Mouse (Mus musculus): ENCODE data around the gene Rab43. TPM values are rescaled to one million over a fixed set of nuclear protein-coding genes. Genes with fewer than 3 reads are reported as not detected.

The Rab43 gene
- polyA plus RNA-seq, 1 experiment: not detected

DNA sequence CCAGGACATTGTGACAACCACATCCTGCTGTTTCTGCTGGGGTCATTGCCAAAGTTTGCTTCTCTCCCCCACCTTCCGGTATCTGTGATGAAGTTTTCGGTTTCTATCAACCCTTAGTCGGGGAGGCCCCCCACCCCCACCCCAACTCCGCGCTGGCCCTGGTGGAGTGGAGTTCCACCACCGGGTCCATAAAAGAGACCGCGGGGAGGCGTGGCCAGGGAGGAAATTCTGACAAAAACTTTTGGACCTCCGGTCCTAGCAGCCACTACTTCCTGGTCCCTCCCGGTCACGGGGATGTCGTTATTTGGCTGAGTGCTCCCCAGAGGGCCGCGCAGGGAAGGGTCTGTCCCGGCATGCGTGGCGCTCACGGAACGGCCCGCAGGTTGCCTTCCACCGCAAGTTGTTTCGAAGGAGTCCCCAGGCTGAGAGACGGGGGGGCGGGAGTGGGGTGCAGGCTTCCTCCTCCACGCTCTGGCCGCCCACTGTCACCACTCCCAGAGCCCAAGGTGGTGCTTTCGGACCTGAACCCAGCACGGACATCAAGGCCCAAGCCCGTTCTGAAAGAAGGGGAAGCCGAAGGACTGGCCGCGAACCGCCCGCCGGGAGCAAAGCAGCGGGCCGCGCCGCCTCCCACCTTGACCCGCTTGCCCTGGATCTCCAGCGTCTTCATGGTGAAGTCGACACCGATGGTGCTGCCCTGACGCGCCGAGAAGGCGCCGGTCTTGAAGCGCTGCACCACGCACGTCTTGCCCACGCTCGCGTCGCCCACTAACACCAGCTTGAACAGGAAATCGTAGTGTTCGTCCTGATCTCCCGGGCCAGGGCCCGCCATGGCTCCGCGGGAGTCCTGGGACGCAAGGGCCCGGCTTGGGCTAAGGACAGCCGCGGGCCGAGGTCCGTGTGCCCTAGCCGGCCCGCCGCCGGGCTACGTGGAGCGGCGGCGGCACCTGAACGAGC lies 973 bp downstream of the Rab43 start:
- H3K4me3 ChIP-seq (ENCODE audit: insufficient read depth, low read depth, low read length): peak overlapping the region; percentile 77
- peak overlapping the region; percentile 44; the same call in 1 of the 2 replicates for H3K27ac ChIP-seq (ENCODE audit: insufficient read depth, low read depth, low read length)
- peaks cover 19% of the 10 kb centered on the region for H3K4me1 ChIP-seq (ENCODE audit: control insufficient read depth, insufficient read depth, low read length)
- TF ChIP-seq CTCF (IDR thresholded peaks at IDR 0.05; ENCODE audit: insufficient read depth, low read depth, low read length) (no peak), POLR2A (IDR thresholded peaks at IDR 0.05; ENCODE audit: insufficient read depth, low read depth, low read length) (no peak)
- under 1% methylated on average over 76 of the region's 77 CpGs for WGBS

DNA sequence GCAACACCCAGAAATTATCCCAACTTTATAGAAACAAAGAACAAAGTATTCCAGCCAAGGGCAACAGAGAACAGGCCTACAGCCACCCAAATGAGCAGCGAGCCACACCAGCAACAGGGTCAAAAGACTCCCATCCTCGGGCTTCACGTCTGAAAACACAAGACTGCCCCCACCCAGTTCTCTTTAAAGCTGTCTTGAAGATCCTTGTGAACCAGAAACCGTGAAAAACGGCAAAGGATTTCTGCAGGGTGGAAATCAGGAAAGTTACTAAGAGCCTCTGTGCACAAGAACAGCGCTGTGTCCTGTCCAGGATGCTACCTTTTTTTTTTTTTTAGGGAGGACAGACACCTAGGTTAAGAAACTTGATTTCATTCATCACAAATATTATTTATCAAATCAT lies 1.7 kb downstream of the Rab43 start:
- Histone ChIP-seq H3K4me1 (ENCODE audit: control insufficient read depth, insufficient read depth, low read length) (peaks cover 19% of the 10 kb centered on the region), H3K4me3 (ENCODE audit: insufficient read depth, low read depth, low read length) (peak overlapping the region; percentile 77), H3K27ac (ENCODE audit: insufficient read depth, low read depth, low read length) (no peak overlapping the region)
- no peak for TF ChIP-seq POLR2A (IDR thresholded peaks at IDR 0.05; ENCODE audit: insufficient read depth, low read depth, low read length)
- TF ChIP-seq CTCF (IDR thresholded peaks at IDR 0.05; ENCODE audit: insufficient read depth, low read depth, low read length): no peak
- WGBS: 44% methylated on average over 6 of the region's 6 CpGs

DNA sequence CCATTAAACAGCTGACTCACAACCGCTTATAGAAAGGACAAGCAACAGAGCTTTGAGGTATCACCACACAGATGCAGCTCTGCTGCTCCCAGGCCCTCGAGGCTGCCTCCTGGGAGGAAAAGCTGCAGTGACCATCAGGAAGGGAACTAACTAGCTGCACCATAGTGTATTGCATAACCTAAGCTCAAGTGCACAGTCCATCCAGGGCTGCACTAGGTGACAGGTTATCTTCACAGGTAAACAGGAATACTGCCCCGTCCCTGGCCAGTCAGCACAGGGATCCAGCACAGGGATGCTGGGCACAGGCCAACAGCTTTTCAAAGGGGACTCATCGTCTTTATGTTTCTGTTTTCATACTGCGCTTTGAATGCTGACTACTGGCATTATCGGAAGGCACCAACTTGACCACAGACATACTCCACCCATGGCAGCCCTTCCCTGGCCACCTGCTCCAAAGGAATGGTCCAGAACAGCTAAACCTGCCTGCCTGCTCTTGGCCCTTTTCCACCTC lies 2.3 kb downstream of the Rab43 start:
- TF ChIP-seq CTCF (IDR thresholded peaks at IDR 0.05; ENCODE audit: insufficient read depth, low read depth, low read length) (no peak), POLR2A (IDR thresholded peaks at IDR 0.05; ENCODE audit: insufficient read depth, low read depth, low read length) (no peak)
- Histone ChIP-seq H3K4me1 (ENCODE audit: control insufficient read depth, insufficient read depth, low read length) (peaks cover 19% of the 10 kb centered on the region), H3K4me3 (ENCODE audit: insufficient read depth, low read depth, low read length) (no peak overlapping the region), H3K27ac (ENCODE audit: insufficient read depth, low read depth, low read length) (no peak overlapping the region; the same call in 1 of the 2 replicates)
- 74% methylated on average over 6 of the region's 6 CpGs for WGBS

GRCm38 (mm10) chr6:87809144-87809543 lies 2.8 kb downstream of the Rab43 start:
- Histone ChIP-seq H3K4me3 (ENCODE audit: insufficient read depth, low read depth, low read length) (no peak overlapping the region), H3K4me1 (ENCODE audit: control insufficient read depth, insufficient read depth, low read length) (peaks cover 19% of the 10 kb centered on the region), H3K27ac (ENCODE audit: insufficient read depth, low read depth, low read length) (no peak overlapping the region; the same call in 1 of the 2 replicates)
- 83% methylated on average over 2 of the region's 2 CpGs for WGBS
- TF ChIP-seq POLR2A (IDR thresholded peaks at IDR 0.05; ENCODE audit: insufficient read depth, low read depth, low read length): no peak
- no peak for TF ChIP-seq CTCF (IDR thresholded peaks at IDR 0.05; ENCODE audit: insufficient read depth, low read depth, low read length)

GRCm38 (mm10) chr6:87808521-87808920 lies 3.4 kb downstream of the Rab43 start:
- 66% methylated on average over 3 of the region's 3 CpGs for WGBS
- peaks cover 19% of the 10 kb centered on the region for H3K4me1 ChIP-seq (ENCODE audit: control insufficient read depth, insufficient read depth, low read length)
- no peak for TF ChIP-seq CTCF (IDR thresholded peaks at IDR 0.05; ENCODE audit: insufficient read depth, low read depth, low read length)
- TF ChIP-seq POLR2A (IDR thresholded peaks at IDR 0.05; ENCODE audit: insufficient read depth, low read depth, low read length): no peak
- H3K4me3 ChIP-seq (ENCODE audit: insufficient read depth, low read depth, low read length): no peak overlapping the region
- no peak overlapping the region for H3K27ac ChIP-seq (ENCODE audit: insufficient read depth, low read depth, low read length)

DNA sequence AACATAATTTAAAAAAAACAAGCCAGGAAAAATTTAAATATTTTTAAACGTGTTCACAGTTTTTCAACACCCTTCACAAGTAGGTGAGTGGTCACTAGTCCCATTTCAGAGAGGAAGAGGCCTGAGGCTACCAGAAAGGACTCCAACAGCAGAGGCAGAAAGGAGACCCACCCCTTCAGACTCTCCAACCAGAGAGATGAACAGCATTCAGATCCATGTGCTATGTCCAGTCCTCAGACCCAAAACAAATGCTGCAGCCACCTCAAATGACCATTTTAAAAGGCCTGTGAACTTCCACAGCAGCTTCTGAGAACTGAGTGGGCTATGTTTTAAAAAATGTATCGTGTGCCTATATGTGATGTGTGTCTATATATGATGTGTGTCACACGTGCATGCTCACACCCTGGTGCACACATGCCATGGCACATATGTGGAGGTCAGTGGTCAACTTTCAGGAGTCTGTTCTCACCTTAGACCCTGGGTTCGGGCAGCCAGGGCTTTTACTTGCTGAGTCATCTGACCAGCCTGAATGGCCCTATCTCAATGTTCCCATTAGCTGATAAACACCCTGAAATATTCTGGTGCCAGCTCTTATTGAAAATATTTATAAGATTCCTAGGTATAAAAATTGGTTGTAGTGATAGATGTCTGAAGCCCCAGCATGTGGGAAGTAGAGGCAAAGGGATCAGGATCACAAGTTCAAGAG lies 4.1 kb downstream of the Rab43 start:
- Histone ChIP-seq H3K4me1 (ENCODE audit: control insufficient read depth, insufficient read depth, low read length) (peaks cover 19% of the 10 kb centered on the region), H3K4me3 (ENCODE audit: insufficient read depth, low read depth, low read length) (no peak overlapping the region), H3K27ac (ENCODE audit: insufficient read depth, low read depth, low read length) (no peak overlapping the region)
- 84% methylated on average over 4 of the region's 4 CpGs for WGBS
- TF ChIP-seq CTCF (IDR thresholded peaks at IDR 0.05; ENCODE audit: insufficient read depth, low read depth, low read length): no peak
- TF ChIP-seq POLR2A (IDR thresholded peaks at IDR 0.05; ENCODE audit: insufficient read depth, low read depth, low read length): no peak

- peaks cover 16% of the 10 kb centered on the region for H3K4me1 ChIP-seq (ENCODE audit: control insufficient read depth, insufficient read depth, low read length)
- H3K27ac ChIP-seq (ENCODE audit: insufficient read depth, low read depth, low read length): no peak overlapping the region
- WGBS: 54% methylated on average over 2 of the region's 2 CpGs
- H3K4me3 ChIP-seq (ENCODE audit: insufficient read depth, low read depth, low read length): no peak overlapping the region
- no peak for TF ChIP-seq POLR2A (IDR thresholded peaks at IDR 0.05; ENCODE audit: insufficient read depth, low read depth, low read length)
- TF ChIP-seq CTCF (IDR thresholded peaks at IDR 0.05; ENCODE audit: insufficient read depth, low read depth, low read length): no peak
Measured at GRCm38 (mm10) chr6:87806857-87807256, 5.1 kb downstream of the Rab43 start.

GRCm38 (mm10) chr6:87806028-87806427 lies 5.9 kb downstream of the Rab43 start:
- Histone ChIP-seq H3K4me3 (ENCODE audit: insufficient read depth, low read depth, low read length) (no peak overlapping the region), H3K27ac (ENCODE audit: insufficient read depth, low read depth, low read length) (no peak overlapping the region), H3K4me1 (ENCODE audit: control insufficient read depth, insufficient read depth, low read length) (peaks cover 16% of the 10 kb centered on the region)
- 84% methylated on average over 2 of the region's 2 CpGs for WGBS
- TF ChIP-seq POLR2A (IDR thresholded peaks at IDR 0.05; ENCODE audit: insufficient read depth, low read depth, low read length) (no peak), CTCF (IDR thresholded peaks at IDR 0.05; ENCODE audit: insufficient read depth, low read depth, low read length) (no peak)

DNA sequence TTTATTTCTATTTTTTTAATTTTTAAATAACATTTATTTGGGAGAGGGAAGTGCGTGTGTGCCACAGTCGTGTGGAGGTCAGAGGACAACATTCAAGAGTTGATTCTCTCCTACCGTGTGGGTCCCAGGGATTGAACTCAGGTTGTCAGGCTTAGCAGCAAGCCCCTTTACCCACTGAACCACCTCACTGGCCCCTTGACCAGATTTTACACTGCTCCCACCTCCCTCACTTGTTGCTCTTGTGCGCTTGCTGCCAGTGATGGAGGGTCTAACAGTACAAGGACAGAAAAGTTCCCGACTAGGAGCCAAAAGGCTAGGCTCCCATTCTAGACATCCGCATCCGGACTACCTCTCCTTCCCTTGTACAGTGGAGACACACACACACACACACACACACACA lies 6.5 kb downstream of the Rab43 start:
- WGBS: 91% methylated on average over 7 of the region's 7 CpGs
- no peak overlapping the region for H3K4me3 ChIP-seq (ENCODE audit: insufficient read depth, low read depth, low read length)
- no peak for TF ChIP-seq POLR2A (IDR thresholded peaks at IDR 0.05; ENCODE audit: insufficient read depth, low read depth, low read length)
- no peak for TF ChIP-seq CTCF (IDR thresholded peaks at IDR 0.05; ENCODE audit: insufficient read depth, low read depth, low read length)

More for the DNA sequence above, 6.5 kb downstream of the Rab43 start:
- H3K4me1 ChIP-seq (ENCODE audit: control insufficient read depth, insufficient read depth, low read length): peaks cover 11% of the 10 kb centered on the region
- H3K27ac ChIP-seq (ENCODE audit: insufficient read depth, low read depth, low read length): no peak overlapping the region

All from olfactory bulb, adult 2 months (tissue).